Mouse (Mus musculus) cerebellum, adult 2 months (tissue): ENCODE results near the gene Ggnbp2. TPM values are rescaled to one million over a fixed set of nuclear protein-coding genes. Genes with fewer than 3 reads are reported as not detected.
"Not testable (repeated sequence)": the region's sequence is repeated elsewhere in the genome, so short reads cannot be mapped to it uniquely, and the experiment has no call there.

ENCODE experiments used
- DNase-seq, 2 experiments: peaks; one replicate each; pipeline ENCODE4 v3.0.0; 2021
- H3K27ac ChIP-seq: fragments of 200-500 bp; 2 replicates; pipeline ENCODE4 v1.5.1; 2012; ENCODE audit warnings: low read length, control low read depth, inconsistent platforms; ENCODE audit not compliant: insufficient read depth
- H3K27me3 ChIP-seq: fragments of 200-500 bp; 2 replicates; pipeline ENCODE4 v1.6.1; 2012; ENCODE audit warnings: inconsistent platforms, mild to moderate bottlenecking, low read length, moderate library complexity; ENCODE audit not compliant: control insufficient read depth, insufficient read depth
- H3K4me1 ChIP-seq: fragments of 200-500 bp; 2 replicates; pipeline ENCODE4 v1.6.1; 2011; ENCODE audit warnings: low read length; ENCODE audit not compliant: control insufficient read depth, insufficient read depth
- H3K4me3 ChIP-seq: fragments of 200-500 bp; replicated peaks from 2 replicates; pipeline ENCODE3; 2011; ENCODE audit warnings: mild to moderate bottlenecking, low read depth, low read length, control low read depth; ENCODE audit not compliant: insufficient read depth
- CTCF ChIP-seq: fragments of 200-500 bp; IDR thresholded peaks from 2 replicates; pipeline ENCODE4 v1.5.1; 2011; ENCODE audit warnings: low read depth, mild to moderate bottlenecking, control low read depth, low read length, moderate library complexity, borderline replicate concordance; ENCODE audit not compliant: insufficient read depth
- POLR2A ChIP-seq: fragments of 200-500 bp; IDR thresholded peaks from 2 replicates; pipeline ENCODE4 v1.6.1; 2011; ENCODE audit warnings: low read length, control low read depth, borderline replicate concordance; ENCODE audit not compliant: insufficient read depth
- WGBS: fragments of 180-500 bp; shearing (Covaris S2); methylation state at CpG from one replicate; pipeline ENCODE4 v1.1.7; 2018; 5-methylcytosine and 5-hydroxymethylcytosine counted together
- polyA plus RNA-seq: library from polyadenylated mRNA; depleted of rRNA; stranded (reverse); fragments of >200 nt; gene quantifications from 2 replicates; pipeline ENCODE4 v1.2.3, GENCODE M21; 2012

Gene Ggnbp2
- polyA plus RNA-seq, 1 experiment: 123 TPM

DNA sequence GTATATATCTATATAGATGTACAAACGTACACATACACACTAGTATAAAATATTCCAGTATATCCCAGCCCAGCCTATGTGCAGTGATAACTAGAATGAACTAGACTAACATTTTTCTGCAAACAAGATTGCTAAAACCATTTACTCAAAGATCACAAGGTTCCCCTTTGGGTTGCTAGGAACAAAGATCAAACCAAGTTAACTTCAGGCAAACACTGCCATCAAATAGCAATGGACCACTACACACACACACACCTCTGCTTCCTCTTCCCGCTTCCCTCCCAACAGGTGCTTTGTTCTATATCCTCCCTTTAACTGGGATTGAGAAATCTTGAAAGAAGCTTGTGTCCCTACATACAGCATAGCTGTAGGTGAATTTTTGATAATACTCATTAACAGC is 3.0 kb downstream of the Ggnbp2 start:
- no peak overlapping the region for H3K4me3 ChIP-seq
- no peaks in the 10 kb centered on the region for H3K27me3 ChIP-seq
- no peak for DNase-seq
- no peak for TF ChIP-seq CTCF
- no peak for TF ChIP-seq POLR2A
- H3K27ac ChIP-seq: no peak overlapping the region
- H3K4me1 ChIP-seq: peaks cover 2% of the 10 kb centered on the region
- 75% methylated on average over 2 of the region's 2 CpGs for WGBS

DNA sequence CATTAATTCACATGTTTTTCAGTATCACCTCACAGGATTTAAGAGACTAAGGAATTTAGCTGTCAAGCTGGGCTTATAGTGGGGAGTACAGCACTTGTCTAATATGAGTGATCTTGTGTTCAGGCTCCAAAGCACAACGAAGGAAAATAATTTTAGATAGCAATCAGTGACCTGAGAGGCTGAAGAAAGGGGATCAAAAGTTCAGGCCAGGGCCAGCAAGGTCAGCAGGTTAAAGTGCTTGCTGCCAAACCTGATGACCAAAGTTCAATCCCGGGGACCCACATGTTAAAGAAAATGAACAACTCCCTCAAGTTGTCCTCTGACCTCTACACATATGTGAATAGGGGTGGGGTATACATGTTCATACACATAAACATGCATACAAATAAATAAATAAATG is 5.3 kb downstream of the Ggnbp2 start:
- 67% methylated on average over 2 of the region's 2 CpGs for WGBS
- DNase-seq: no peak
- H3K4me1 ChIP-seq: peaks cover 2% of the 10 kb centered on the region
- TF ChIP-seq POLR2A: no peak
- TF ChIP-seq CTCF: no peak
- no peak overlapping the region for H3K27ac ChIP-seq
- H3K4me3 ChIP-seq: no peak overlapping the region
- no peaks in the 10 kb centered on the region for H3K27me3 ChIP-seq

DNA sequence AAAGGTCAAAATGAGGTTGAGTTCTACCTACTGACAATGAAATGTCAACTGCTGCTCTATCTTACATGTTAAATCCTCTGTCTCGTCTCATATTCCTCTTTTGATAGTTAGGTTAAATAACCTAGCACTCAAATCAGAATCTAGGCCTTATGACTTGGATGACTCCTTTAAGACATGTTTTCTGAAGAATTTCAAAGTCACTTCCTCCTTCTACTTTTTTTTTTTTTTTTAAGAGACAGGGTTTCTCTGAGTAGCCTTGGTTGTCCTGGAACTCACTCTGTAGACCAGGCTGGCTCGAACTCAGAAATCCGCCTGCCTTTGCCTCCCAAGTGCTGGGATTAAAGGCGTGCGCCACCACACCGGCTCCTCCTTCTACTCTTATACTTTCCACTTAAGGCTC is 15.3 kb downstream of the Ggnbp2 start:
- DNase-seq: no peak
- Histone ChIP-seq H3K4me3 (no peak overlapping the region), H3K27ac (no peak overlapping the region), H3K4me1 (no peaks in the 10 kb centered on the region), H3K27me3 (no peaks in the 10 kb centered on the region)
- TF ChIP-seq CTCF: no peak
- WGBS: 96% methylated on average over 6 of the region's 6 CpGs

DNA sequence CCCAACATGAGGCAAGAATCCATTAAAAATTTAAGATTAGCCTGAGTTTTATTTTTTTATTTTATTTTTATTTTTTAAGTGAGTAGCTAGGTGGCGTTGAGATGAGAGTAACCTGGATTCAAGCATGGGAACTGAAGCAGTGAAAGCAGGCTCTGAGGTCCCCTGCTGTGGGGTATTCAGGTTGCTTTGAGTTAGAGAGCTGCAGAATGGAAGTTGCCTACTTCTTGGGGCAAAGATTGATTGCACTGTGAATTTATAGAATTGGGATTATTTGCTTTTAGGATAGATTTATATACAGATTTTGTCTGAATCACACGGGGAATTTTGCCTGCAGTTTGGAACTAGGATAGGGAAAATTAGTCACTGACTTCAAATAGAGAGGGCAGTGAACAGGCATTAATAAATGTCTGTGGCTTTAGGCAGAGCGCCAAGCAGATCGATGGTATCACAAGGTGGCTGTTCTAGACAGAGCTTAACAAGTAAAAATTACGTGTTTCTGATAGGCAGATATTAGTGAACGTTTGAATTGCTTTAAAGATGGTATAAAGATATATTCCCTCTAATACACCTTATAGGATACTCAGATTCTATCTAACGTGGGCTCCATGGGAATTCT is 23.0 kb downstream of the Ggnbp2 start:
- WGBS: 78% methylated on average over 7 of the region's 7 CpGs

DNA sequence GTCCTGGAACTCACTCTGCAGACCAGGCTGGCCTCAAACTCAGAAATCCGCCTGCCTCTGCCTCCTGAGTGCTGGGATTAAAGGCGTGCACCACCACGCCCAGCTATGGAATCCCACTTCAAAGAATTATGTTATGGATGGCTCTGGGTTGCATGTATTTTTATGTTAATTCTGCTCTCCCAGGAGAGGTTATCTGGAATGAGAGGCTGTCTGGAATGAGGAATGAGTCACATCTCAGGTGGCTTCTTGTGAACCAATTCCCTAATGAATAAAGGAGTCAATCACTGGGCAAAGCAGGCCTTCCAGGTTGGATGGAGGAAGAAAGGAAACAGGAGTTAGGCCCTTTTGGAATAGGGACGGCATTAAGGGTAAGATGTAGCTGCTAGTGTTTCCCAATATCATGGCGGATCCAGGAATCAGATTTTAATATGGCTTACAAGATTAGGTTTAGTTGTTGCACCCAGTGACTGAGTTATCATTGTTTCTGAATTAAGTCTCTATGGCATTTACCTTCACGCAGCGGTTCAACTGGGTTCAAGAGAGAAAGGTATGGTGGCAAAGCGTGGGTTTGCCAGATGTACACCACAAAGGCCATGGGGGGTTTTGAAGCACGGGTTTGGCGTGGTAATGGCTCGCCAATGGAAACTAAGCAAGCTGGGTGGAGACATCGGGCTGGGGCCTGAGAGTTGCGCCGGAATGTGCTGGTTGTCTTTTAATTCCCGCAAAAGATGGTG is 23.7 kb downstream of the Ggnbp2 start:
- no peak for TF ChIP-seq CTCF
- no peak for TF ChIP-seq POLR2A
- WGBS: 96% methylated on average over 15 of the region's 15 CpGs
- no peaks in the 10 kb centered on the region for H3K27me3 ChIP-seq
- H3K4me3 ChIP-seq: no peak overlapping the region
- no peaks in the 10 kb centered on the region for H3K4me1 ChIP-seq
- DNase-seq: no peak
- H3K27ac ChIP-seq: no peak overlapping the region

More for the DNA sequence above, 23.0 kb downstream of the Ggnbp2 start:
- H3K4me3 ChIP-seq: no peak overlapping the region
- no peak for DNase-seq
- no peak overlapping the region for H3K27ac ChIP-seq
- TF ChIP-seq CTCF (no peak), POLR2A (no peak)
- H3K4me1 ChIP-seq: no peaks in the 10 kb centered on the region
- H3K27me3 ChIP-seq: no peaks in the 10 kb centered on the region

DNA sequence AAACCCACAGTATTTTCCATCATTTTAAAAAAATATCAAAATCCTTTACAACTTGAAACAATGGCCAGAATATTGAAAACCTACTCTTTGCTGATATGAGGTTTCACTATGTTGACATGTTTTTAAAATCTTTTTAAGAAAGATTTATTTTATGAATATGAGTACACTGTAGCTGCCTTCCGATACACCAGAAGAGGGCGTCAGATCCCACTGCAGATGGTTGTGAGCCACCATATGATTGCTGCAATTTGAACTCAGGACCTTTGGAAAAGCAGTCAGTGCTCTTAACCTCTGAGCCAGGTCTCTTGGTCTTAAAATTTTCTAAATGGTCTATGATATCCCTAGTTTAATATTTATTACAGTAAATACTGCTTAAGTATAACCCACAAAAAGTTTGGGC is 31.3 kb downstream of the Ggnbp2 start:
- TF ChIP-seq CTCF: no peak
- no peak for TF ChIP-seq POLR2A
- WGBS: 89% methylated on average over 2 of the region's 2 CpGs
- no peak for DNase-seq
- no peaks in the 10 kb centered on the region for H3K27me3 ChIP-seq
- H3K27ac ChIP-seq: no peak overlapping the region
- H3K4me3 ChIP-seq: no peak overlapping the region
- H3K4me1 ChIP-seq: no peaks in the 10 kb centered on the region

DNA sequence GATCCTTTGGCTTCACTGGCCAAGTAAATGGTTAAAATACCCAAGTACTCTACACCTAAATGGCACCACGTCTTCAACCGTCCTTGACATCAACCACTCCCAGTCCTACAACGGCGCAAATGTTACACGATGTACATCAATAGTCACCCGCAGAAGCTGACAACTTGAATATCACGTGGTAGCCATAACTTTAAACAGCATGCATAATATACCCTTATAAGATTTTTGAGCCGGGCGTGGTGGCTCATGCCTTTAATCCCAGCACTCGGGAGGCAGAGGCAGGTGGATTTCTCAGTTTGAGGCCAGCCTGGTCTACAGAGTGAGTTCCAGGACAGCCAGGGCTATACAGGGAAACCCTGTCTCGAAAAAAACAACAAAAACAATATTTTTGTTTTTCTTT is 41.1 kb downstream of the Ggnbp2 start:
- not testable (repeated sequence) for H3K27me3 ChIP-seq, H3K27ac ChIP-seq
- Histone ChIP-seq H3K4me1 (peaks cover 16% of the 10 kb centered on the region), H3K4me3 (peak overlapping the region; percentile 85)
- WGBS: 80% methylated on average over 11 of the region's 11 CpGs
- DNase-seq: peak in 1 of 2 experiments; percentile 23

DNA sequence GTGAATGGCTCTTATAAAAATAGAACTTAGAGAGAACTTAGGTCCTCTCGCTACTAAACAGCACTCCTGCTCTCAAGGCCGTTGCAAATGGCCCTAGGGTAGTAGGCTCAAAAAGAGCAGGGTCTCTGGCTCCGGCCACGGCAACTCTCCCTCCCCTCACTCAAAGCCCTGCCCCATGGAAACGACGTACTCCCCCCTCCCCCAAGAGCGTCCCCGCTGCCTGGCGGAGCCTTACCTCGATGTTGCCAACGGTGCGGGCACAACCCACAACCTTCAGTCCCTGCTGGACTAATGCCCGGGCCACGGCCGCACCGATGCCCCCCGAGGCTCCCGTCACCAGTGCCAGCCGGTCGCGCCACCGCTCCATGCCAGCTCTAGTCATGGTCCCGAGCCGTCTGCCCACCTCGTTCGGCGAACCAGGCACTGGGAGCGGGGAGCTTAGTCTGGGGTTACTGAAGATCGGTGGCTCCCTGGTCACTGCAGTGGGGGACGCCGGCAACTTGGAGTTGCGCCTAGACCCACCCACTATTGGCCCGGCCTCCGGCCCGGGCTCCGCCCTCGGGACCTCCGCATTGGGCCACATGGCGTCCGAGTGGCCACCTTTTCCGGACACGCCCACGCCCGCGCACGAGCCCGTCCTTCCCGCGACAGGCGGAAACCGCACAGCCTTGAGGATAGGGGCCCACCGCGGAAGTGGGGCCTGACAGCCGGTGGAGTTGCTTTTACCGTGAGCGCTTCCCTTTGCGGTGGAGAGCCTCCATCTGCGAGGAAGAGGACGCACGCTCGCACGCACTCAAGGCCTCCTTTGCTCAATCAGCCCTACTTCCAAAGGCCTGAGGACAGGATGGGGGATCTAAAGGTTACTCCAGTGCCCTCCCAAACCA is 41.9 kb downstream of the Ggnbp2 start, which contains the start of gene Dhrs11:
Dhrs11 (minus strand) TSS at position 479 of the 884 bp plus-strand sequence.
- H3K4me3 ChIP-seq: peak within 1 kb of the TSS; percentile 85
- DNase-seq: peak; percentile 91 to 92
- TF ChIP-seq CTCF (no peak), POLR2A (peak; percentile 62; the same call in 1 of the 2 replicates)
- under 1% methylated on average over 62 of the region's 62 CpGs for WGBS
- no peaks in the 10 kb centered on the region for H3K27me3 ChIP-seq
- H3K4me1 ChIP-seq: peaks cover 16% of the 10 kb centered on the region
- peak within 1 kb of the TSS; percentile 75 for H3K27ac ChIP-seq
